Mouse (Mus musculus) MEL (cell line): ENCODE results near the gene Map3k6.

ENCODE experiments used
- HCFC1 ChIP-seq: IDR thresholded peaks from 2 replicates; pipeline ENCODE4 v1.6.1; 2012; ENCODE audit warnings: low read depth, mild to moderate bottlenecking, inconsistent platforms, low read length, improper control_type of control experiment, moderate library complexity
- UBTF ChIP-seq: IDR thresholded peaks from 2 replicates; pipeline ENCODE4 v1.6.1; 2012; ENCODE audit warnings: low read depth, mild to moderate bottlenecking, inconsistent platforms, low read length, improper control_type of control experiment, moderate library complexity, borderline replicate concordance; ENCODE audit not compliant: insufficient read depth

DNA sequence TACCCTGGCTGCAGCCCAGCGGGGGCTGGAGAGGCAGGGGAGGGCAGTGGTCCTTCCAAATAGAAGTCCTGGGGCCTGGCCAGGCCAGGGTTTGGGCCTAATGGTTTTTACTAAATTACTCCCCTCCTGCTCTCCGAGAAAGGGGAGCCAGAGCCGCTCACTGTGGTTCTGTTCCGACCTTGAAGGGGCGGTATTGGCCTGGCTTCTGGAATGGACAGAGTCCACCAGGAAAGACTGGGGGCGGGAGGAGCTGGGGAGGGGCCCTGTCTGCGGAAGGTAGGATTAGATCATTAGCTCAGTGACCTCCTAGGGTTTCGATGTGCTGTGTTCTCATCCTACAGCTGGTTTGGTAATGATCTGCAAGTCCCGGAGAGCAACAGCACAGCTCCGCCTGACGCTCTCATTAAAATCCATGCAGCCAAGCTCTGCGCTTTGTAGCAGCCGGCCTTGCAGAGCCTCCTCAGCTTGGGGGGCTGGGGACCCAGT is 42.8 kb upstream of the Map3k6 start:
- no peak for TF ChIP-seq HCFC1
- no peak for TF ChIP-seq UBTF
